Mouse (Mus musculus): ENCODE data around the gene Khdrbs1. TPM values are rescaled to one million over a fixed set of nuclear protein-coding genes. Genes with fewer than 3 reads are reported as not detected.
"Not testable (repeated sequence)": the region's sequence is repeated elsewhere in the genome, so short reads cannot be mapped to it uniquely, and the experiment has no call there.

Gene Khdrbs1
- polyA plus RNA-seq, 1 experiment from 2014 or later = 77.5 TPM

DNA sequence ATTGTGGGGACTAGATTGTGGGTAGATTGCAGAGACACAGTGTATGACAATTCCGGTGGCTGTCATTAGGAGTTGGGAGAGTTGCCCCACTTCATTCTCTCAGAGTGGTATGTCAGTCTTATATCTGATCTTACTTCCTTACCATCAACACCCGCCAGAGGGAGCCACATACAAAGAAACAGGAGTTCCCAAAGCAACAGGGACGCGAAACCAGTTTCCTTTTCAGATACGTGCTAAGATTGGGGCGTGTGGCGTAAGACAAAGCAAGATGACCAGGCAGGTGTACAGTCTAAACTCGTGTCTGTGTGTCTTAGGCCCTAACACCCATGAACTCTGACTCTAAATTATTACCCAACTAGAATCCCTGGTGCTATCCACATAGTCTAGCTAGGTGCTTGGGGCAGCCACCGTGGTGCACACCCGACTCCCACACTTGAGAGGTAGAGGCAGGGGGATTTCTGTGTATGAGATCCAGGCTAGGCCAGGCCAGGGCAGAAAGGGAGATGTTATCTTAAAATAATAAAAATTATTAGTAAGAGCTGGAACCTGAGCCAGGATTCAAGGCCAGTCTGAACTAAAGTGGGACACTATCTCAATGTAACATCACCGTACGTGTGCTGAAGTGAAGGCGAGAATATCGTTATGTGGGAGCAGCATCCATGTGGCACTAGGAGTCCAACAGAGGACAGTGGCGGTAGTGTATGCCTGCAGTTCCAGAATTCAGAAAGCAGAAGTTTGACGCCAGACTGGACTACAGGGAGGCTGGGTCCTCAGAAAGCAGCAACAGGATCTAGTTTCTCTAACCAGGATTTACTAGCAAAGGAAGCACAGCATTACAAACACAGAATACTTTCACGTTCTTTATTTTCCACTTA, 40.4 kb downstream of the Khdrbs1 start:
- Histone ChIP-seq H3K4me1 (peaks cover 49% of the 10 kb centered on the region), H3K9me3 (no peaks in the 10 kb centered on the region), H3K27me3 (replicated peaks) (no peaks in the 10 kb centered on the region), H3K36me3 (peaks cover 50% of the 10 kb centered on the region), H3K4me3 (no peak overlapping the region), H3K27ac (replicated peaks) (peak overlapping the region; percentile 80), H3K9ac (peak overlapping the region; percentile 56), H3K4me2 (peak overlapping the region; percentile 40)
- WGBS = 46% methylated on average over 17 of the region's 17 CpGs
- no peak for ATAC-seq (ENCODE audit: extremely low read depth, insufficient number of reproducible peaks, low FRiP score, low TSS enrichment)

DNA sequence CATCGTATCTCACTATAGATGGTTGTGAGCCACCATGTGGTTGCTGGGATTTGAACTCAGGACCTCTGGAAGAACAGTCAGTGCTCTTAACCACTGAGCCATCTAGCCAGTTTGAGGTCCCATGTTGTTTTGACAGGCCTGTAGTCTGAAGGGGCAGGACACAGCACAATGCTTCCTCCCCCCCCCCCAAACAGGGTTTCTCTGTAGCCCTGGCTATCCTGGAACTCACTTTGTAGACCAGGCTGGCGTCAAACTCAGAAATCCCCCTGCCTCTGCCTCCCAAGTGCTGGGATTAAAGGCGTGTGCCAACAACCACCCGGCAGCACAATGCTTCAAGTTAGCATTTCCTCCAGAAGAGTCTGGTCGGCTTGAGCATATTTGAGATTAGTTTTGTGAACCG, 41.4 kb downstream of the Khdrbs1 start:
- peaks cover 39% of the 10 kb centered on the region for H3K36me3 ChIP-seq
- ATAC-seq (ENCODE audit: extremely low read depth, insufficient number of reproducible peaks, low FRiP score, low TSS enrichment); H3K9ac ChIP-seq; H3K4me2 ChIP-seq; H3K9me3 ChIP-seq; H3K4me3 ChIP-seq; H3K27ac ChIP-seq (replicated peaks); H3K27me3 ChIP-seq (replicated peaks): not testable (repeated sequence)
- WGBS = 84% methylated on average over 6 of the region's 6 CpGs
- peaks cover 52% of the 10 kb centered on the region for H3K4me1 ChIP-seq

GRCm38 (mm10) chr4:129700216-129700615, 41.9 kb downstream of the Khdrbs1 start:
- Histone ChIP-seq H3K9ac (no peak overlapping the region), H3K9me3 (no peaks in the 10 kb centered on the region), H3K27ac (replicated peaks) (no peak overlapping the region), H3K4me1 (peaks cover 57% of the 10 kb centered on the region), H3K36me3 (peaks cover 34% of the 10 kb centered on the region), H3K27me3 (replicated peaks) (no peaks in the 10 kb centered on the region), H3K4me3 (no peak overlapping the region), H3K4me2 (no peak overlapping the region)
- ATAC-seq (ENCODE audit: extremely low read depth, insufficient number of reproducible peaks, low FRiP score, low TSS enrichment) = no peak
- WGBS = 70% methylated on average over 1 of the region's 1 CpGs

DNA sequence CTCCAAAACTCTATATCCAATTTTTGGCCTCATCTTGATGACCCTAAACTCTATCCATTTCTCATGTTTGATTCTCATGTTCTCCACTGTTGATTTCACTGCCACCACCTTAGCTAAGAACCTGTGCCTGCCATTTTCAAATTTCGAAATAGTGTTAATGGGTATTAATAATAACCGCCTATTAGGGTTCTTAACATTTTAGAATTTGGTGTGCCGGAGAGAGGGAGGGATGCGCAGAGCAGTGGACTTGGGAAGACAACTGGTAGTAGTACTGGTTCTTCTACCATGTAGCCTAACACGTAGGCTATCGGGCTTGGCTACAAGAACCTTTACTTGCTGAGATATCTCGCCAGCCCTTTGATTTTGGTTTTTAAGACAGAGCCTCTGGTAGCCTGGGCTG, 44.9 kb downstream of the Khdrbs1 start:
- peak overlapping the region; percentile 82 for H3K4me2 ChIP-seq
- H3K36me3 ChIP-seq = peaks cover 32% of the 10 kb centered on the region
- no peak for ATAC-seq (ENCODE audit: extremely low read depth, insufficient number of reproducible peaks, low FRiP score, low TSS enrichment)
- peak overlapping the region; percentile 89 for H3K27ac ChIP-seq (replicated peaks)
- H3K4me1 ChIP-seq = peaks cover 41% of the 10 kb centered on the region
- H3K9ac ChIP-seq = peak overlapping the region; percentile 90
- H3K9me3 ChIP-seq = no peaks in the 10 kb centered on the region
- 80% methylated on average over 7 of the region's 7 CpGs for WGBS
- H3K4me3 ChIP-seq = peak overlapping the region; percentile 80
- no peaks in the 10 kb centered on the region for H3K27me3 ChIP-seq (replicated peaks)

- WGBS = under 1% methylated on average over 57 of the region's 57 CpGs
- no peaks in the 10 kb centered on the region for H3K9me3 ChIP-seq
- H3K4me2 ChIP-seq = peak within 1 kb of the TSS; percentile 82
- H3K4me3 ChIP-seq = peak within 1 kb of the TSS; percentile 80
- no peaks in the 10 kb centered on the region for H3K27me3 ChIP-seq (replicated peaks)
- peak within 1 kb of the TSS; percentile 89 for H3K27ac ChIP-seq (replicated peaks)
- peaks cover 33% of the 10 kb centered on the region for H3K36me3 ChIP-seq
- peaks cover 33% of the 10 kb centered on the region for H3K4me1 ChIP-seq
- H3K9ac ChIP-seq = peak within 1 kb of the TSS; percentile 90
- ATAC-seq (ENCODE audit: extremely low read depth, insufficient number of reproducible peaks, low FRiP score, low TSS enrichment) = peak; percentile 84
These were observed 45.7 kb downstream of the Khdrbs1 start, which contains the start of gene Tmem39b for GRCm38 (mm10) chr4:129696158-129696985. TSS of gene Tmem39b (minus strand) at chr4:129696838.

- Histone ChIP-seq H3K4me2 (peak overlapping the region; percentile 82), H3K4me3 (peak overlapping the region; percentile 80), H3K36me3 (peaks cover 36% of the 10 kb centered on the region), H3K4me1 (peaks cover 33% of the 10 kb centered on the region), H3K27ac (replicated peaks) (peak overlapping the region; percentile 89), H3K9ac (peak overlapping the region; percentile 90), H3K27me3 (replicated peaks) (no peaks in the 10 kb centered on the region), H3K9me3 (no peaks in the 10 kb centered on the region)
- no peak for ATAC-seq (ENCODE audit: extremely low read depth, insufficient number of reproducible peaks, low FRiP score, low TSS enrichment)
- WGBS = 18% methylated on average over 6 of the region's 6 CpGs
These were observed 46.3 kb downstream of the Khdrbs1 start for GRCm38 (mm10) chr4:129695815-129696157.

DNA sequence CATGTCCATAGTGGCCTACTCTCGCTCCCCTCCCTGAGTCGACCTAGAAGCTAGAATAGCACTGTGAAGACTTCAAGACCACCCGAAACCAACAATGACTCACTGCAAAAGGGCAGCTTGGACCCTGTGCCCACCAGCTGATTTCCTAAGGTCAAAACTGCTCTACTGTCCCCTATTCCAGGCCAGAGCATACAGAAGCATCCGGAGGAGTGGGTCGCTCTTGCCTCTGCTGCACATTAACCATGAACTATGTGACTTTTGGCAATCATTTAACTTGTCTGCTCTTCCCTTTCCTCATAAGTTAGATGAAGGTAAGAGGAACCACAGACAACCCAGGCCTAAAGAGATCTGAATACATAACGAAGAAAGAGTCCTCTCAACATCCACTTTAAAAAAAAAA, 57.6 kb downstream of the Khdrbs1 start:
- no peak overlapping the region for H3K4me3 ChIP-seq
- H3K27me3 ChIP-seq (replicated peaks) = no peaks in the 10 kb centered on the region
- ATAC-seq (ENCODE audit: extremely low read depth, insufficient number of reproducible peaks, low FRiP score, low TSS enrichment) = no peak
- no peaks in the 10 kb centered on the region for H3K9me3 ChIP-seq
- no peaks in the 10 kb centered on the region for H3K4me1 ChIP-seq
- peaks cover 97% of the 10 kb centered on the region for H3K36me3 ChIP-seq
- H3K9ac ChIP-seq = no peak overlapping the region
- H3K27ac ChIP-seq (replicated peaks) = no peak overlapping the region
- 90% methylated on average over 6 of the region's 6 CpGs for WGBS
- no peak overlapping the region for H3K4me2 ChIP-seq

- no peak for ATAC-seq (ENCODE audit: extremely low read depth, insufficient number of reproducible peaks, low FRiP score, low TSS enrichment)
- Histone ChIP-seq H3K27me3 (replicated peaks) (no peaks in the 10 kb centered on the region), H3K4me2 (no peak overlapping the region), H3K4me3 (no peak overlapping the region), H3K27ac (replicated peaks) (no peak overlapping the region), H3K4me1 (no peaks in the 10 kb centered on the region), H3K9me3 (no peaks in the 10 kb centered on the region), H3K36me3 (peaks cover 96% of the 10 kb centered on the region), H3K9ac (no peak overlapping the region)
- WGBS = 89% methylated on average over 11 of the region's 11 CpGs
These were observed 58.1 kb downstream of the Khdrbs1 start for GRCm38 (mm10) chr4:129683901-129684493.

GRCm38 (mm10) chr4:129681837-129682236, 60.3 kb downstream of the Khdrbs1 start:
- no peak overlapping the region for H3K27ac ChIP-seq (replicated peaks)
- no peak overlapping the region for H3K4me2 ChIP-seq
- no peak for ATAC-seq (ENCODE audit: extremely low read depth, insufficient number of reproducible peaks, low FRiP score, low TSS enrichment)
- H3K4me3 ChIP-seq = no peak overlapping the region
- H3K36me3 ChIP-seq = peaks cover 97% of the 10 kb centered on the region
- 96% methylated on average over 11 of the region's 11 CpGs for WGBS
- no peaks in the 10 kb centered on the region for H3K9me3 ChIP-seq
- H3K9ac ChIP-seq = no peak overlapping the region
- H3K4me1 ChIP-seq = no peaks in the 10 kb centered on the region
- H3K27me3 ChIP-seq (replicated peaks) = no peaks in the 10 kb centered on the region

- Histone ChIP-seq H3K4me2 (peak overlapping the region; percentile 90), H3K4me1 (peaks cover 20% of the 10 kb centered on the region), H3K36me3 (peaks cover 38% of the 10 kb centered on the region), H3K27ac (replicated peaks) (peak overlapping the region; percentile 97), H3K27me3 (replicated peaks) (no peaks in the 10 kb centered on the region), H3K9me3 (no peaks in the 10 kb centered on the region), H3K4me3 (peak overlapping the region; percentile 93), H3K9ac (peak overlapping the region; percentile 97)
- WGBS = 4% methylated on average over 10 of the region's 10 CpGs
- ATAC-seq (ENCODE audit: extremely low read depth, insufficient number of reproducible peaks, low FRiP score, low TSS enrichment) = no peak
These were observed 69.1 kb downstream of the Khdrbs1 start for GRCm38 (mm10) chr4:129672878-129673449.
